Mouse (Mus musculus): ENCODE measurements around the gene Ttc39b.

GRCm38 (mm10) chr4:83199391-83199790 lies 124.7 kb downstream of the Ttc39b start:
- TF ChIP-seq CHD2 (IDR thresholded peaks at IDR 0.05; ENCODE audit: low read depth, low read length) (no peak), HCFC1 (IDR thresholded peaks at IDR 0.05; ENCODE audit: borderline replicate concordance, insufficient read depth, low read length) (no peak)
